Mouse (Mus musculus): ENCODE results near the gene Elavl4.

The Elavl4 gene

DNA sequence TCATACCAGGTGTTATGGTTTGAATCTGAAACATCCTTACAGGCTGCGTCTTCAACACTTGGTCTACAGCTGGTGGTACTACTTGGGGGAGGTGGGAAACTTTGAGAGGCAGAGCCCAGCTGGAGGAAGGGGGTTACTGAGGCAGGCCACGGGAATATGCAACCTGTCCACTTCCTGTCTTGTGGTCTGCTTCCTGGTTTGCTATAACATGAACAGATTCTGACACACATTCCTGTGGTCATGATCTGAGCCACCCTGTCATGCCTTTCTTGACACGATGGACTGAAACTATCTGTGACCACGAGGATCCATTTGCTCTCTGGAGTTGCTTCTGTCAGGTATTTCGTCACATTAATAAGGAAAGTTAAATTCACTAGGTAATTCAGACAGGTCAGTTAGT, 179.7 kb downstream of the Elavl4 start:
- no peak for ATAC-seq (ENCODE audit: low TSS enrichment)

DNA sequence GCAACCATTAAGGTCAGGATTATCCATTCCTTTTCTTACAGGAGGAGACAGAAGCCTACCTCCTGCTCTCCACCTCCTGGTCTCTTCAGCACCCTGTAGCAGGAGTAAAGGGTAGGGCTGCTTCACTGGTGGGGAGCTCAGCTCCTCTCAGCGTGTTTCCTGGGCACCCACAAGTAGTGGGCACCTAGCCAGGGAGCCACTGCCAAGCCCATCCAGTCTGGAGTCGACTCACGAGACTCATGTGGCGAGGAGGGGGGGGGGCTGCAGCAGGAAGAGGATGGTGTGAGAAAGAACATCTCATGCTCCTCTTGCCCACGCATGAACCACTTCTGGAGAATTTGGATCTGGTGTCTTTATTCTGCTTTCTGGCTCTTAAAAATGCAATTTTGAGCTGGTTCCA, 186.5 kb downstream of the Elavl4 start:
- ATAC-seq (ENCODE audit: low TSS enrichment) = peak; percentile 91

DNA sequence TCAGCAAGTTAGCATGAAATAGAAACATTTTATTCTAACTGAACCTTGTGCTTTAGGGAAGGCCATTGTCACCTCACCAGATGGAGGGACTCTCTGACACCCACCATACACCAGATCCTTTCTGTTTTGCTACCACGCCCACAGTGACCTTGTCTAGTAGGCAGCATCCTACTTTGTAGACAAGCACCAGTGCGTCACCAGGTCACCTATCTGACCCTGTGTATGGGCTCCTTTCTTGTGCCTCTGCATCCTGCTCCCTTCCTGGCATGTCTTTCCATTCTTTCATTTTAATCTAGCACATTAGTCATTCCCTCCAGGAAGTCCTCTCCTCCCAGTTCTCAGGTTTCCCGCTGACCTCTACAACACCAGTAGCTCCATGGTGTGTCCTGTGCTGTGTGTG, 190.1 kb downstream of the Elavl4 start:
- ATAC-seq (ENCODE audit: low TSS enrichment) = no peak

DNA sequence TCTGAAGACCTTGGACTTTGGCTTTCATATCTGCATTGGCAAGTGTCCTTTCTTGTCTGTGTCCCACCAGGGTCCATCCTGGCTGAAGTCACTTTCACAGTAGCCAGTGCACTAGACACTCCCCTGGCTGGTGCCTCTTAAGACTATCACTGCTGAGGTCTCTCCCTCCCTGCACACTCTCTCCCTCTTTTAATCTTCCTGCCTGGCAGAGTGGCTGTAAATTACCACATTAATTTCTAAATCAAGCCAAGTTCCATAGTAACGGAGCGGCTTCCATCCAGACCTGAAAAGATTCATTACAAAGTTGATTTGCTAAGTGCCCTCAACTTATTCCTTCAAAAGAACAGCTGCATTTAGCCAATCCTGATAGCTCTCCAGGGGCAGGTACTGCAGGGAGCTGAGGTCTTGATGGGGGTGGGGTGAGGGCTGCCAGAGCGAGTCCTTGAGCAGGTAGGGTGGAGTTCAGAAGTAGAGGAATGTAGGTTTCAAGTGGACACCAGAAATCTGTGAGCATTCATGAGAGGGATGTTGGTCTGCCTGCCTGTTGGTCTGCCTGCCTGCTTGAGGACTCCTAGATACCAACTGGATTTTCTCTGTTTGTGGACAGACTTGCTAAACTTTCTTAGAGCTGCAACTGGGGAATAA, 194.1 kb downstream of the Elavl4 start:
- ATAC-seq (ENCODE audit: low TSS enrichment) = no peak

DNA sequence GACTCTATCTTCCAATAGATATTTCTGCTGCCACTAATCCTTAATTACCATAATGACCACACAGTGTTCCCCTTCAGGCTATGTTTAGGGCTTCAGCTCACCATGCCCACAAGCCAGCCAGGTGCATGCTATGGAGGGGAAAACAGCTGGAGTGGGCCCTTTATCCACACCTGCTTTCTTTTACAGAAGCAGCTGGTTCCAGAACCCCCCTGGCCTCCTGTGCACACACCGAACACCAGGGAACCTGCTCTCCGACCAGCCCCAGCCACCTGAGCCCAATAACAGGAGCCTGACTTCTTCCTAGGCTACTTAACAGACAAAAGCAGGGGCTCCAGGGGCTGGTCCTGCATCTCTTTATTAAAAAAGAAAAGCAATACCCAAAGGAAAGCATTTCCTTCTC, 195.8 kb downstream of the Elavl4 start:
- ATAC-seq (ENCODE audit: low TSS enrichment) = no peak
